Mouse (Mus musculus) embryo, embryonic 9.5 days (tissue): ENCODE measurements at regions not wholly inside any gene's neighbourhood (a gene's known extent, or its start where the extent isn't known, plus 50 kb on each side); places are given as distances from the start of the nearest gene placed in this dataset.
"Not testable (repeated sequence)": the region's sequence is repeated elsewhere in the genome, so short reads cannot be mapped to it uniquely, and the experiment has no call there.

Experiments used
- DNase-seq: peaks from one replicate; pipeline ENCODE4 v3.0.0-alpha.2; 2017; ENCODE audit errors: extremely low spot score

DNA sequence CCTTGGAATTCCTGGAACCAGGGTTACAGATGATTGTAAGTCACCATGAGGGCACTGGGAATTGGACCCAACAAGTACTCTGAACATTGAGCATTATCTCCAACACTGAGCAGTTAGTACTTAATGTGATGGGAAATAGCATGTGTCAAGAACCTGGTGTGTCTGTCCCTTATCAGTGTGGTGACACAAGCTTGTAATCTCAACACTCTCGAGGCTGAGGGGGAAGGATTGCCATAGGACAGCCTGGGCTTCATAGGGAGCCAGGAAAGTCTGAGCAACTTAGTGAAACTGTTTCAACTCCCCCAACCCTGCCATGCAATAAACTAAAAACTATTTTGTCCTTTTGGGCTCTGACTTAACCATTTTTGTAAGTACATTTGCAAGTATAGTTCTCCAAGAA is 100.0 kb downstream of the Wdr20rt start:
- DNase-seq = no peak

- no peak for DNase-seq
Observed at GRCm38 (mm10) chr12:65328532-65328931, 103.2 kb downstream of the Wdr20rt start.

GRCm38 (mm10) chr12:65329678-65330077 is 104.4 kb downstream of the Wdr20rt start:
- DNase-seq = no peak

GRCm38 (mm10) chr12:65340009-65340408 is 114.7 kb downstream of the Wdr20rt start:
- DNase-seq = no peak

DNA sequence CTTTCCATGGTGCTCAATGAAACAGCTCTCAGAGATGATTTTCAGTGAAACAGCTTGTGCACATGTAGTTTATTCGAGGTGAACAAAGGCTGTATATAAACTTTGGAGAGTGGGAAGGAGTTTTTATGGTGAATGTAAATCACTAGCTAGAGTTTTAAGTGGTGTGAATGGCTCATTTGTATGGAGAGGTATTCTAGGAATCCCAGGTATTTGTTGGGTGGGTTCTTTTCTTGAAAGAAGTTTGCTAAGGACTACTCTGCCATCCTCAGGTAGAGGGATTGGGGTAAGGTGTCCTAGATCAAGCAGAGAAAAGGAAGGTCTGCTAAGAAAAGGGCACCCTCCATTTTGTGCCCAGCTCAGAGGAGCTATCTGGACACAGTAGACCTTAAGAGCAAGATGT is 121.9 kb downstream of the Wdr20rt start:
- no peak for DNase-seq

- no peak for DNase-seq
Observed at GRCm38 (mm10) chr12:65349535-65349934, 124.2 kb downstream of the Wdr20rt start.

- no peak for DNase-seq
Observed at GRCm38 (mm10) chr12:65364179-65364578, 138.9 kb downstream of the Wdr20rt start.

GRCm38 (mm10) chr12:65367334-65367733 is 142.0 kb downstream of the Wdr20rt start:
- DNase-seq = no peak

DNA sequence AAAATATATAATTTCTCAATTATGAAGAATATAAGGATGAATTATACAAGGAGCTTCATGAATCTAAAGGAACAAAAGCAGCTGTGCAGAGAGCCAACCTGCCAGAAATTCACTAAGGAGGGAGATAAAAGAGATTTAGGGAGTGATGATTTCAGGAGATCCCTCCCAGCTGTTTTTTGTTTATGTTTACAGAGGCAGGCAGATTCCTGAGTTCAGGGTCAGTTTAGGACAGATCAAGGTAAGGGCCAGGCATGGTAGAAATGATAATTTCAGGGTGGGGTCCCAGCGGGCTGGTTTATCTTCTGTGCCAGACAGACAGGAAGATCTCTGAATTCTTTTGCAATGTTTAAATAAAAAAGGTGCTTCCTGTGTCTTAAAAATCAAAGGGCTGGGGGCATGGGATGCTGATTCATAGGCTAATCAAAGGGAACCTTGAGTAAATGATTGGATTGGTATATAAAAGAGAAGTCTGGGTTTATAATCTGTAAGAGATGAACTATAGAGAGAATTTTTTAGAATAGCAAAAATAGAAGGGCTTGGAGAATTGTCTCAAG is 142.6 kb downstream of the Wdr20rt start:
- DNase-seq = no peak

GRCm38 (mm10) chr12:65371650-65372049 is 146.3 kb downstream of the Wdr20rt start:
- no peak for DNase-seq

GRCm38 (mm10) chr12:65379321-65379720 is 154.0 kb downstream of the Wdr20rt start:
- no peak for DNase-seq

DNA sequence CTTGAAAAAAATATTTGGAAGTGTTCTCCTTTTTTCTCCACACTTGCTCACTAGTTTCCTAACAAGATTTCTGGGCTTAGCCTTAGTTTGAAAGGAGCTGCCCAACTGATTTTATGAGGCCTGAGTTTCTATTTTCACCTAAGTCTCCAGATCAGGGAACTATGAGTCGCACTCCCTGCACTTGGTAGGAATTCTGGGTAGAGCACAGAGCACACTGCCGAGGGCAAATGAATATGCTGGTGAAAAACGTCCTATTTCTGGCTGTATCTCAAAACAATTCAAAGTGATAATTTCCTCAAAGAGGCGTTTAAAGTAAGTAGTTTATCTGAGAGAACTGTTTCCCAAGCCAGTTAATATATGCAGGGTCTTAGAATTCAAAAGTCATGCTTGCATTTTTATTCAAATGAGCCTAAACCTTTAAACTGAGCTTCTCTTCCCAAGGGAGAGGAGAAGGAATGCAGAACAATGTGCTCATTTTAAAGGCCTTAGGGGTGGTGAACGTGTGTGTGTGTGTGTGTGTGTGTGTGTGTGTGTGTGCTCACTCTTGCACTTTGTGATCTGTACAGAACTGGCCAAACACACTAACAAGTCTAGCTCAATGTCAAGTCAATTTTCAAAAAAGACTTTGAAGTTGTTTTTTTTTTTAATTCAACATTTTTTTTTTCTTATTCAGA is 156.9 kb downstream of the Wdr20rt start:
- no peak for DNase-seq

- DNase-seq = not testable (repeated sequence)
Observed at GRCm38 (mm10) chr12:65382796-65383195, 157.5 kb downstream of the Wdr20rt start.

GRCm38 (mm10) chr12:65386005-65386645 is 160.8 kb downstream of the Wdr20rt start:
- DNase-seq = no peak

DNA sequence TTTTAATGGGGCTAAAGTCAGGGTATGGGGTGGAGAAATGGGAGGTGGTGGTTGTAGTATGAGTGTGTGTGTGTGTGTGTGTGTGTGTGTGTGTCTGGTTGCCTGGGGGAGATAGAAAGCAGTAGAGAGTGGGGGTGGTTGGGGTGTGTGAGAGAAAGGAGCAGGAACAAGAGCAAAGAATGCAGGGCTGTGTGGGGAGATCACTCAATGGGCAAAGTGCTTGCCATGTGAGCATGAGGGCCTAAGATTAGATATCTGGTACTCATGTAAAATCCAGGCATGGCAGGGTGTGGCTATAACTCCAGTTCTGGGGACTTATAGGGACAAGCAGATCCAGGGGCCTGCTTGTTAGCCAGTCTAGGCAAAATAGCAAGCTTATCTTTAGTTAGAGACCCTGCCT is 161.7 kb downstream of the Wdr20rt start:
- DNase-seq = no peak

GRCm38 (mm10) chr12:65389512-65389911 is 164.2 kb downstream of the Wdr20rt start:
- DNase-seq = no peak

- no peak for DNase-seq
Observed at GRCm38 (mm10) chr12:65390330-65390729, 165.0 kb downstream of the Wdr20rt start.

DNA sequence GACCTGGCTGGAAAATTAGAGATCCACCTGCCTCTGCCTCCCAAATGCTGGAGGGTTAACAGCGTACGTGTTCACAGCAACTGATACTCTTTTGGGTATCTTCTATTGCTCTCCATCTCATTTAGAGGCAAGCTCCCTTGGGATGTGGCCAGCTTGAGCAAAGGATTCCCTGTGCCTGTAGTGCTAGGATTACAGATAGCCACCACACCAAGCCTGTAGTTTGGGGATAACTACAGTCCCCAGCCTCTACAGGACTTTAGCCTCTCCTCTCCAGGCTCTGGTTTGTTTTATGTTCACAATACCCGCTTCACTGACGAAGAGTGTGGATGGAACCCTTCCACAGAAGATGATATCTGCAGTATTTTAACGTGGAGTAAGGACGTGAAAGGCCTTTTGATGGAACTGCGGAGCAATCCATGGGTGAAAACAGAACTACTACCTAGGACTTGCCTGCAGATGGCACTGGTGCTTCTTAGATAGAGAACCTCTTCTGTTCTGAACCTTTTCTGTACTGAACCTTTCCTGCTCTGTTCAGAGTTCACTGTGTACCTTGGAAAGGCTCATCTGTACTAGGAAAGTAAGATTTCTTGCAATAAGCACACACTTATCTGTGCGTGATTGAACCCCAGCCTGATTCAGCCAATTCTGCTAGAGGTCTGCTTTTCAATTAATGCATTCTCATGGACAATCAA is 176.6 kb downstream of the Wdr20rt start:
- DNase-seq = peak; percentile 43

GRCm38 (mm10) chr12:65403124-65403523 is 177.8 kb downstream of the Wdr20rt start:
- no peak for DNase-seq

DNA sequence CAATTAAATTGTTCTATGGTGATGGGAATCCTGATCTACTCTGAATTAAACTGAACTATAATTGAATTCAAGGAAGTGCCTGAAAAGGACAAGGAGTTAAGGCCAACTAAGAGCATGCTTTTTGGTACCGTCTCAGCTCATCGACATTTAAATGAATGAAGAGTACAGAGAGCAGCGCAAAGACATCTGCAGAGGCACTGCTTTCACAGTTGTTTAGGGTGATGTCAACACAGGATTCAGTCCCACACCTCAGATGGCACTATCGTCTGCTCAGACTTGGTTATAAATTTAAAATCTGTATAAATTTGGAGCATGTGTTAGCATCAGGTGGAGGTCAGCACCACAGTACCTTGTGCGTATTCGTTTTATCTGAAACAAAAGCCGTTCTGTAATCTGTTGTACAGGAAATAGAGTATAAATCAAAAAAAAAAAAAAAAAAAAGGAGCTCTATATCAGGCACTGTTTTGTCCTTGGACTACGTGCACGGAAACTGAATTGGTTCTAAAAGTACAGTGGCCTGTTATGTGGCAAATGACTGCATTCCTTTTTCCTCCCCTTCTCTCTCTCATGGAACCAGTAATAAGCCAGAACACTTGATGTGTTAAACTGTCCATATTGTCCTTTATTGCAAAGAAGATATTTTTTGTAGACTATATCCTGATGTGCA is 187.8 kb downstream of the Wdr20rt start:
- DNase-seq = no peak

GRCm38 (mm10) chr12:65414393-65414792 is 189.1 kb downstream of the Wdr20rt start:
- no peak for DNase-seq

DNA sequence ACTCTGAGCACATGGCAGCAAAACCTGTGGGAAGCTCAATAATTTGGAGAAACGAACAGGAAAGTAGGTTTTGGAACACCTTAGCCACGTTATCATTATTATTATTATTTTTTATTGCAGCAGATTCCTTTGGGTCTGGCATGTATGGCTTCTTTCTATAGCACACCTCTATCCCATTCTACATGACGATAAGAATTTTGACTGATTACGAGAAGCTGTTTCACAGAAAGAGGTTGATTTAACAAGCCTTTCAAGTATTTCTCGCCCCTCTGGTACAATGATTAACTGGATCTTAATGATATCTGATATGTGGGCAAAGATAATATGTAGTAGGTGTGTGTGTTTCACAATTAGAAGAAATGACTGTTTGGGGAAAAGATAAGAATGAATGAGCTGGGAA is 191.6 kb downstream of the Wdr20rt start:
- no peak for DNase-seq
